Mouse (Mus musculus) heart, embryonic 12.5 days (tissue): ENCODE results near the gene Hist1h4b. TPM values are rescaled to one million over a fixed set of nuclear protein-coding genes. Genes with fewer than 3 reads are reported as not detected.

ENCODE experiments used
- microRNA-seq: library from miRNA; unstranded; fragments of <30 nt; microRNA quantifications from one replicate; pipeline ENCODE4, GENCODE M21; 2017
- polyA plus RNA-seq: library from polyadenylated mRNA; unstranded; fragments of >200 nt; fragmentation: Nextera tagmentation; extraction: Ambion mirVana; gene quantifications from 2 replicates; pipeline ENCODE4 v1.2.1, GENCODE M21; 2016

The Hist1h4b gene
- polyA plus RNA-seq, 1 experiment from 2014 or later = 2.1 TPM

Small RNA genes lying within 50 kb of the gene (microRNA-seq; reads per million reads assigned to microRNA genes)
- gene Gm44314 = not detected
- not detected for gene Gm44484

Other genes starting within 250 kb of the Hist1h4b start
- 4.4 and 5.2 TPM in 2 replicates for gene Hist1h4h, start 226.0 kb upstream of the Hist1h4b start, polyA plus RNA-seq
- gene Hist1h2af, start 223.1 kb upstream of the Hist1h4b start, polyA plus RNA-seq = 2.7 and 7.0 TPM in 2 replicates
- 3.9 and 4.0 TPM in 2 replicates for gene Hist1h3g, start 221.6 kb upstream of the Hist1h4b start, polyA plus RNA-seq
- 0.26 and 0.28 TPM in 2 replicates for gene Hist1h2bh, start 213.6 kb upstream of the Hist1h4b start, polyA plus RNA-seq
- 0.32 and 0.36 TPM in 2 replicates for gene Hist1h3f, start 213.0 kb upstream of the Hist1h4b start, polyA plus RNA-seq
- 0.95 TPM in 1 of 2 replicates, not detected in the other for gene Hist1h4f, start 205.4 kb upstream of the Hist1h4b start, polyA plus RNA-seq
- gene Hist1h1d, start 203.8 kb upstream of the Hist1h4b start, polyA plus RNA-seq = 0.21 and 0.26 TPM in 2 replicates
- gene Hist1h3e, start 194.6 kb upstream of the Hist1h4b start, polyA plus RNA-seq = 1.7 and 2.1 TPM in 2 replicates
- gene Hist1h2ae, start 185.8 kb upstream of the Hist1h4b start, polyA plus RNA-seq = 40.3 and 45.8 TPM in 2 replicates
- gene Hist1h2bg, start 185.6 kb upstream of the Hist1h4b start, polyA plus RNA-seq = 4.5 and 4.8 TPM in 2 replicates
- gene Hist1h2bf, start 182.8 kb upstream of the Hist1h4b start, polyA plus RNA-seq = 1.5 and 2.0 TPM in 2 replicates
- 1.1 and 2.3 TPM in 2 replicates for gene Hist1h2ad, start 182.6 kb upstream of the Hist1h4b start, polyA plus RNA-seq
- 1.4 and 1.6 TPM in 2 replicates for gene Hist1h3d, start 181.2 kb upstream of the Hist1h4b start, polyA plus RNA-seq
- gene Hist1h4d, start 175.4 kb upstream of the Hist1h4b start, polyA plus RNA-seq = 43.5 and 46.9 TPM in 2 replicates
- 1.2 and 2.0 TPM in 2 replicates for gene Hist1h2be, start 135.9 kb upstream of the Hist1h4b start, polyA plus RNA-seq
- 10.6 and 11.6 TPM in 2 replicates for gene Hist1h1e, start 134.5 kb upstream of the Hist1h4b start, polyA plus RNA-seq
- 0.70 and 0.78 TPM in 2 replicates for gene Hist1h2ac, start 73.1 kb upstream of the Hist1h4b start, polyA plus RNA-seq
- 43.6 and 49.5 TPM in 2 replicates for gene Hist1h2bc, start 72.8 kb upstream of the Hist1h4b start, polyA plus RNA-seq
- not detected in 2 replicates for gene Hist1h1t, start 61.2 kb upstream of the Hist1h4b start, polyA plus RNA-seq
- 2.7 and 3.5 TPM in 2 replicates for gene Hist1h4c, start 58.6 kb upstream of the Hist1h4b start, polyA plus RNA-seq
- 10.5 and 13.2 TPM in 2 replicates for gene Hfe, start 46.2 kb upstream of the Hist1h4b start, polyA plus RNA-seq
- gene Hist1h1c, start 18.2 kb upstream of the Hist1h4b start, polyA plus RNA-seq = 36.5 and 41.9 TPM in 2 replicates
- gene Hist1h3c, start 11.4 kb upstream of the Hist1h4b start, polyA plus RNA-seq = 3.0 and 5.1 TPM in 2 replicates
- 0.88 and 1.4 TPM in 2 replicates for gene Hist1h2bb, start 10.3 kb upstream of the Hist1h4b start, polyA plus RNA-seq
- gene Hist1h2ab, start 5.9 kb upstream of the Hist1h4b start, polyA plus RNA-seq = 16.7 and 20.9 TPM in 2 replicates
- 3.4 and 3.5 TPM in 2 replicates for gene Hist1h3b, start 4.7 kb upstream of the Hist1h4b start, polyA plus RNA-seq
- gene Hist1h4a, start 4.2 kb downstream of the Hist1h4b start, polyA plus RNA-seq = not detected in 2 replicates
- gene Hist1h3a, start 5.4 kb downstream of the Hist1h4b start, polyA plus RNA-seq = 1.7 and 3.5 TPM in 2 replicates
- 0.54 and 1.4 TPM in 2 replicates for gene Hist1h1a, start 6.7 kb downstream of the Hist1h4b start, polyA plus RNA-seq
- gene Trim38, start 12.9 kb downstream of the Hist1h4b start, polyA plus RNA-seq = 0.13 TPM in 1 of 2 replicates, not detected in the other
- gene Slc17a2, start 50.0 kb downstream of the Hist1h4b start, polyA plus RNA-seq = not detected in 2 replicates
- not detected in 2 replicates for gene Slc17a3, start 82.4 kb downstream of the Hist1h4b start, polyA plus RNA-seq
- gene Slc17a1, start 110.7 kb downstream of the Hist1h4b start, polyA plus RNA-seq = not detected in 2 replicates
- not detected in 2 replicates for gene Slc17a4, start 158.0 kb downstream of the Hist1h4b start, polyA plus RNA-seq
- not detected in 2 replicates for gene Hist1h2ba, start 177.1 kb downstream of the Hist1h4b start, polyA plus RNA-seq
- gene Hist1h2aa, start 177.4 kb downstream of the Hist1h4b start, polyA plus RNA-seq = not detected in 2 replicates
- not detected in 2 replicates for gene Scgn, start 234.2 kb downstream of the Hist1h4b start, polyA plus RNA-seq